Mouse (Mus musculus): ENCODE results near the gene Slk. TPM values are rescaled to one million over a fixed set of nuclear protein-coding genes. Genes with fewer than 3 reads are reported as not detected.

Gene Slk
- polyA plus RNA-seq, 1 experiment from 2014 or later, result 10.4 TPM

GRCm38 (mm10) chr19:47585772-47586171, 6.3 kb downstream of the Slk start:
- no peak for ATAC-seq (ENCODE audit: low FRiP score)
- WGBS, result 82% methylated on average over 1 of the region's 1 CpGs
- Histone ChIP-seq H3K9ac (ENCODE audit: low read length) (no peak overlapping the region), H3K4me2 (no peak overlapping the region), H3K27ac (ENCODE audit: low read depth, low read length) (no peak overlapping the region), H3K9me3 (ENCODE audit: control insufficient read depth, low read length) (no peaks in the 10 kb centered on the region), H3K27me3 (ENCODE audit: control insufficient read depth, insufficient read depth, low read length) (no peaks in the 10 kb centered on the region), H3K36me3 (ENCODE audit: control insufficient read depth, insufficient read depth, low read length) (no peaks in the 10 kb centered on the region), H3K4me3 (ENCODE audit: low read depth, low read length) (no peak overlapping the region), H3K4me1 (ENCODE audit: control insufficient read depth, insufficient read depth, low read length) (peaks cover 15% of the 10 kb centered on the region)
- DNase-seq (ENCODE audit: low spot score, missing footprints), result no peak

DNA sequence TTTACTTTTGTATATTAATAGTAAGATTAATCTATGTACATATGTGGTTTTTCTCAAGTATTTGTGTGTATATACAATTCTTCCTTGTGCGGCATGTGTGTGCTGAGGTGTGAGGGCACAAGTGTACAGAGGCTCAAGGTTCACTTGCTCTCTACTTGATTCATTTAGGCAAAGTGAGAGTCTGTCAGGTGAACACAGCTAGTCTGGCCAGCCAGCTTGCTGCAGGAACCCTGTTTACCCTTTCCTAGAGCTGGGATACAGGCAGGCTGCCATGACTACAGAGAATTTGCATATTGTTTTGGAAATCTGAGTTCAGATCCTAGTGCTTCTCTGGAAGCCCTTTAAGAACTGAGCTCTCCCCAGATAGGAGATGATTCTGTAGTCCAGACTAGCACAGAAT, 7.5 kb downstream of the Slk start:
- no peak overlapping the region for H3K27ac ChIP-seq (ENCODE audit: low read depth, low read length)
- H3K36me3 ChIP-seq (ENCODE audit: control insufficient read depth, insufficient read depth, low read length), result no peaks in the 10 kb centered on the region
- WGBS, result 100% methylated on average over 1 of the region's 1 CpGs
- DNase-seq (ENCODE audit: low spot score, missing footprints), result no peak
- H3K4me3 ChIP-seq (ENCODE audit: low read depth, low read length), result no peak overlapping the region
- ATAC-seq (ENCODE audit: low FRiP score), result no peak
- H3K27me3 ChIP-seq (ENCODE audit: control insufficient read depth, insufficient read depth, low read length), result no peaks in the 10 kb centered on the region
- no peak overlapping the region for H3K4me2 ChIP-seq
- H3K4me1 ChIP-seq (ENCODE audit: control insufficient read depth, insufficient read depth, low read length), result peaks cover 4% of the 10 kb centered on the region
- no peaks in the 10 kb centered on the region for H3K9me3 ChIP-seq (ENCODE audit: control insufficient read depth, low read length)
- no peak overlapping the region for H3K9ac ChIP-seq (ENCODE audit: low read length)

GRCm38 (mm10) chr19:47608513-47608912, 29.0 kb downstream of the Slk start:
- H3K4me1 ChIP-seq (ENCODE audit: control insufficient read depth, insufficient read depth, low read length), result no peaks in the 10 kb centered on the region

GRCm38 (mm10) chr19:47613442-47613841, 34.0 kb downstream of the Slk start:
- DNase-seq (ENCODE audit: low spot score, missing footprints) (no peak), ATAC-seq (ENCODE audit: low FRiP score) (no peak)
- no peak overlapping the region for H3K4me3 ChIP-seq (ENCODE audit: low read depth, low read length)
- H3K9me3 ChIP-seq (ENCODE audit: control insufficient read depth, low read length), result no peaks in the 10 kb centered on the region
- H3K27ac ChIP-seq (ENCODE audit: low read depth, low read length), result no peak overlapping the region
- no peaks in the 10 kb centered on the region for H3K27me3 ChIP-seq (ENCODE audit: control insufficient read depth, insufficient read depth, low read length)
- WGBS, result 56% methylated on average over 7 of the region's 7 CpGs
- no peak overlapping the region for H3K4me2 ChIP-seq
- no peak overlapping the region for H3K9ac ChIP-seq (ENCODE audit: low read length)
- no peaks in the 10 kb centered on the region for H3K4me1 ChIP-seq (ENCODE audit: control insufficient read depth, insufficient read depth, low read length)
- peaks cover 3% of the 10 kb centered on the region; the same call in 1 of the 2 replicates for H3K36me3 ChIP-seq (ENCODE audit: control insufficient read depth, insufficient read depth, low read length)

More at GRCm38 (mm10) chr19:47608513-47608912, 29.0 kb downstream of the Slk start:
- WGBS, result 78% methylated on average over 3 of the region's 3 CpGs
- Histone ChIP-seq H3K27ac (ENCODE audit: low read depth, low read length) (no peak overlapping the region), H3K9ac (ENCODE audit: low read length) (no peak overlapping the region), H3K4me2 (no peak overlapping the region), H3K4me3 (ENCODE audit: low read depth, low read length) (no peak overlapping the region), H3K36me3 (ENCODE audit: control insufficient read depth, insufficient read depth, low read length) (no peaks in the 10 kb centered on the region), H3K27me3 (ENCODE audit: control insufficient read depth, insufficient read depth, low read length) (no peaks in the 10 kb centered on the region), H3K9me3 (ENCODE audit: control insufficient read depth, low read length) (no peaks in the 10 kb centered on the region)
- ATAC-seq (ENCODE audit: low FRiP score), result no peak
- DNase-seq (ENCODE audit: low spot score, missing footprints), result no peak

DNA sequence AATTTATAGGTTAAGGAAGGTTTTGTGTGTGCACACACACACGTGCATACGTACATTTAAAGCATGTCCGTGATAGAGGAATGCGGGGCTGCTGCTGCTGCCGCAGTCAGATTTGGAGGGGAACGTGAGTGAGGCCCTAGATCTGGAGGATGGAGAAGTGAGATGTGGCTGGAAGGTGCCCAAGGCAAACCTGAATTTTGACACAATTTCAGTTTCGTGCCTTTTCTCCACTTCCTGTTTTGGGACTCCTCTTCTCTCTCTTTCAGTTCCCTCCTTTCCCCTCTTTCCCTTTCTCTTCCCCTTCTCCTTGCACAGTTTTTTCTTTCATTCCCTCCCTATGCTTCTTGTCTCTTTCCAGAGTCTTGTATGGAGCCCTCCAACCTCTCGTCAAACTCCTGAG, 42.0 kb downstream of the Slk start:
- Histone ChIP-seq H3K9ac (ENCODE audit: low read length) (no peak overlapping the region), H3K4me2 (no peak overlapping the region), H3K27me3 (ENCODE audit: control insufficient read depth, insufficient read depth, low read length) (no peaks in the 10 kb centered on the region), H3K4me3 (ENCODE audit: low read depth, low read length) (no peak overlapping the region), H3K36me3 (ENCODE audit: control insufficient read depth, insufficient read depth, low read length) (peaks cover 5% of the 10 kb centered on the region; the same call in 1 of the 2 replicates), H3K27ac (ENCODE audit: low read depth, low read length) (no peak overlapping the region), H3K9me3 (ENCODE audit: control insufficient read depth, low read length) (no peaks in the 10 kb centered on the region), H3K4me1 (ENCODE audit: control insufficient read depth, insufficient read depth, low read length) (peaks cover 5% of the 10 kb centered on the region; the same call in 1 of the 2 replicates)
- 86% methylated on average over 8 of the region's 8 CpGs for WGBS
- DNase-seq (ENCODE audit: low spot score, missing footprints) (no peak), ATAC-seq (ENCODE audit: low FRiP score) (no peak)

DNA sequence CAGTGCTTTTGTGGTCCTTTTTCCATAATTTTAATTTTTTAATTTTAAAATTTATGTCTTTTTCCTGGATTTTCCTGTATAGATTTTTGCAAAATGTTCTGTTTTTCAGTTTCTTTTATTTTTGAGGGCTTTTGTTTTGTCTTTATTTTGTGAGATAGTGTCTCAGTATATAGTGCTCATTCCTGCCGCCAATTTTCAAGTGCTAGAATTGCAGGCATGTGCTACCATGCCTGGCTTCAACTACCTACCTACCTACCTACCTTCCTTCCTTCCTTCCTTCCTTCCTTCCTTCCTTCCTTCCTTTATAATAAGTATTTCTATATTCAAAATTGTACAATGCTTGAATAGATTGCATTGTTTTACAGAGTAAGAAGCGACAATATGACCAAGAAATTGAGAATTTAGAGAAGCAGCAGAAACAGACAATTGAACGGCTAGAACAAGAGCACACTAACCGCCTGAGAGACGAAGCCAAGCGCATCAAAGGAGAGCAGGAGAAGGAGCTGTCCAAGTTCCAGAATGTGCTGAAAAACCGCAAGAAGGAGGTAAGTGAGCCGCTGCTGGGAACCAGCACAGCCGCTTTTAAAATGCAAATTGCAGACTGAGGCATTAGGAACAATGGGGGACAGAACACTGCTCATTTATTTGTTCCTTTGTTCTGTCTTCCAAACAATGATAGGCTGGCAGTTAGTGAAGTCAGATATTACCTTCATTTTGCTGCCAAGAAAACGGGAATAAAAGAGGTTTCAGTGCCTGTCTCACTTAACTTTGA, 45.6 kb downstream of the Slk start:
- H3K4me1 ChIP-seq (ENCODE audit: control insufficient read depth, insufficient read depth, low read length), result peaks cover 5% of the 10 kb centered on the region; the same call in 1 of the 2 replicates
- no peaks in the 10 kb centered on the region for H3K27me3 ChIP-seq (ENCODE audit: control insufficient read depth, insufficient read depth, low read length)
- no peaks in the 10 kb centered on the region for H3K9me3 ChIP-seq (ENCODE audit: control insufficient read depth, low read length)
- H3K4me3 ChIP-seq (ENCODE audit: low read depth, low read length), result no peak overlapping the region
- H3K9ac ChIP-seq (ENCODE audit: low read length), result no peak overlapping the region
- no peak for ATAC-seq (ENCODE audit: low FRiP score)
- peak; percentile 82 for DNase-seq (ENCODE audit: low spot score, missing footprints)
- WGBS, result 37% methylated on average over 10 of the region's 10 CpGs
- H3K36me3 ChIP-seq (ENCODE audit: control insufficient read depth, insufficient read depth, low read length), result peaks cover 2% of the 10 kb centered on the region; the same call in 1 of the 2 replicates
- H3K27ac ChIP-seq (ENCODE audit: low read depth, low read length), result no peak overlapping the region
- no peak overlapping the region for H3K4me2 ChIP-seq

DNA sequence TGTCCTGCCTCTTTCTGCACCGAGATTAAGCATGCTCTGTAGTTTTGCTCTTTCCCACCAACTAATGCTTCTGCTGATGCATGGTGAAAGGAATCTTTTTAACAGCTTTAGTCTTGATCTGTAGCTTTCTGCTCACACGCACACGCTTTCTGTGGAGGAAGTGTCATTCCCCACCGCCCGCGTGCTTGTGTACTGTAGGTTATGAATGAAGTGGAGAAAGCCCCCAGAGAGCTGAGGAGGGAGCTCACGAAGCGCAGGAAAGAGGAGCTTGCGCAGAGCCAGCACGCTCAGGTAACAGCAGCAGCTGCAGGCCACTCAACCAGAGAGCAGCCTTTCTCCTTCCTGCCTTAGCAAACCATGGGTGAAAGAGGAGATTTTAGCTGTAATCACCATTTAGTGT, 48.0 kb downstream of the Slk start:
- DNase-seq (ENCODE audit: low spot score, missing footprints), result no peak
- H3K4me1 ChIP-seq (ENCODE audit: control insufficient read depth, insufficient read depth, low read length), result peaks cover 5% of the 10 kb centered on the region; the same call in 1 of the 2 replicates
- H3K27me3 ChIP-seq (ENCODE audit: control insufficient read depth, insufficient read depth, low read length), result no peaks in the 10 kb centered on the region
- WGBS, result 86% methylated on average over 10 of the region's 10 CpGs
- H3K36me3 ChIP-seq (ENCODE audit: control insufficient read depth, insufficient read depth, low read length), result no peaks in the 10 kb centered on the region; the same call in 1 of the 2 replicates
- no peak overlapping the region for H3K4me3 ChIP-seq (ENCODE audit: low read depth, low read length)
- H3K27ac ChIP-seq (ENCODE audit: low read depth, low read length), result no peak overlapping the region
- H3K9ac ChIP-seq (ENCODE audit: low read length), result no peak overlapping the region
- ATAC-seq (ENCODE audit: low FRiP score), result no peak
- no peak overlapping the region for H3K4me2 ChIP-seq
- no peaks in the 10 kb centered on the region for H3K9me3 ChIP-seq (ENCODE audit: control insufficient read depth, low read length)

GRCm38 (mm10) chr19:47629068-47629467, 49.6 kb downstream of the Slk start:
- no peaks in the 10 kb centered on the region; the same call in 1 of the 2 replicates for H3K36me3 ChIP-seq (ENCODE audit: control insufficient read depth, insufficient read depth, low read length)
- DNase-seq (ENCODE audit: low spot score, missing footprints), result no peak
- 80% methylated on average over 5 of the region's 5 CpGs for WGBS
- peaks cover 5% of the 10 kb centered on the region; the same call in 1 of the 2 replicates for H3K4me1 ChIP-seq (ENCODE audit: control insufficient read depth, insufficient read depth, low read length)
- no peaks in the 10 kb centered on the region for H3K9me3 ChIP-seq (ENCODE audit: control insufficient read depth, low read length)
- no peak overlapping the region for H3K4me2 ChIP-seq
- H3K4me3 ChIP-seq (ENCODE audit: low read depth, low read length), result no peak overlapping the region
- no peaks in the 10 kb centered on the region for H3K27me3 ChIP-seq (ENCODE audit: control insufficient read depth, insufficient read depth, low read length)
- no peak for ATAC-seq (ENCODE audit: low FRiP score)
- no peak overlapping the region for H3K9ac ChIP-seq (ENCODE audit: low read length)
- H3K27ac ChIP-seq (ENCODE audit: low read depth, low read length), result no peak overlapping the region

- H3K9ac ChIP-seq (ENCODE audit: low read length), result no peak overlapping the region
- no peaks in the 10 kb centered on the region; the same call in 1 of the 2 replicates for H3K36me3 ChIP-seq (ENCODE audit: control insufficient read depth, insufficient read depth, low read length)
- H3K4me1 ChIP-seq (ENCODE audit: control insufficient read depth, insufficient read depth, low read length), result peaks cover 2% of the 10 kb centered on the region; the same call in 1 of the 2 replicates
- no peak overlapping the region; the same call in 1 of the 2 replicates for H3K27ac ChIP-seq (ENCODE audit: low read depth, low read length)
- no peak for DNase-seq (ENCODE audit: low spot score, missing footprints)
- H3K4me2 ChIP-seq, result no peak overlapping the region
- ATAC-seq (ENCODE audit: low FRiP score), result no peak
- 80% methylated on average over 5 of the region's 5 CpGs for WGBS
- no peaks in the 10 kb centered on the region for H3K27me3 ChIP-seq (ENCODE audit: control insufficient read depth, insufficient read depth, low read length)
- no peaks in the 10 kb centered on the region for H3K9me3 ChIP-seq (ENCODE audit: control insufficient read depth, low read length)
- no peak overlapping the region for H3K4me3 ChIP-seq (ENCODE audit: low read depth, low read length)
Measured at GRCm38 (mm10) chr19:47630381-47630780, 50.9 kb downstream of the Slk start.

Measured in midbrain, embryonic 11.5 days (tissue).